Mouse (Mus musculus) retina, postnatal 1 day (tissue): ENCODE data around the gene Slf2.

Source experiments
- DNase-seq: peaks from one replicate; pipeline ENCODE4 v3.0.0-alpha.2; 2012

Gene Slf2

GRCm38 (mm10) chr19:45013581-45014225, 82.8 kb downstream of the Slf2 start:
- DNase-seq, result no peak

- DNase-seq, result peak; percentile 34
Observed at GRCm38 (mm10) chr19:45014335-45014971, 83.5 kb downstream of the Slf2 start, which contains the start of gene Lzts2. TSS of gene Lzts2 (plus strand) at chr19:45014414.

GRCm38 (mm10) chr19:45014981-45015402, 84.0 kb downstream of the Slf2 start:
- peak; percentile 58 for DNase-seq

- peak; percentile 48 for DNase-seq
Observed at GRCm38 (mm10) chr19:45015518-45016281, 84.7 kb downstream of the Slf2 start.

- peak; percentile 96 for DNase-seq
Observed at GRCm38 (mm10) chr19:45016341-45017215, 85.6 kb downstream of the Slf2 start.

DNA sequence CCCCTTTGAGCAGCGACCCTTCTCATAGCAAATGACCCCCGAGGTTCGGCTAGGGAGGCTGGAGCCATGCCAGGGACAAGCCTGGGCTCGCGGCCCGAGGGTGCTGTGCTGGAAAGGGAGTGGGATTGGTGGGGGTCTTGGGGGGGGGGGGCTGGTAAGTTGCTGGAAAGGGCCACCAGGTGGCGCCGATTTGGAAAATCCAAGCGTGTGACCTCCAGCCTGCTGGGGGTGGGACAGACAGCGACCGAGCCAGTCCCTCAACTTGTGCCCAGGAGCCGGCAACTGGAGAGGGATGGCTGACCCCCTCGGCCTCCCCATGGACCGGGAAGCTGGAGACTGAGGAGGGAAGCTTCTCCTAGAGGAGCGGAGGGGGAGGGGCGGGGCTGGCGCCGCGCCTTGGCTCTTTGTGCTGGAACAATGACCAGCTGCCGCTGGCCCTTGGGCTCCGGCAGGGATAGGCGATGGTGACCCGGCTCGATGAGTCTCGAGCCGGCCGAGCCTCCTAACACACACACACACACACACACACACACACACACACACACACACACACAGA, 86.3 kb downstream of the Slf2 start:
- peak; percentile 93 for DNase-seq

DNA sequence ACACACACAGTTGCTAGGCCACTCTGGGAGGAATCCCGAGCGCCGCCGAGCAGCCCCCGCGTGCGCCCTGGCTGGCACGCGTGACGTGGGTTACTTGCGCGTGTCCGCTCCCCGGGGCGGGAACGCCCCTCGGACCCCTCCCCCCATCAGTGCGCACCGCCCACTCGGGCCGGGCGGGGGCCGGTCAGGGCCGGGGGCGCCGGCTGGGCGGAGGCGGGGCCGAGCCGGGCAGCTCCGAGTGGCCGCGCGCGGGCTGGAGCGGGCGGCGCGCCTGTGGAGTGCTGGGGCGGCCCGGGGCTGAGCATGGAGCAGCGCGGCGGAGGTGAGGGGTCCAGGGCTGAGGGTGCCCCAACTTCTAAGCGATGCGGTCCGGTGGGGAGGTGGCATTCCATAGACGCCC, 87.0 kb downstream of the Slf2 start:
- DNase-seq, result peak; percentile 93

GRCm38 (mm10) chr19:45018351-45018831, 87.4 kb downstream of the Slf2 start:
- DNase-seq, result peak; percentile 51

DNA sequence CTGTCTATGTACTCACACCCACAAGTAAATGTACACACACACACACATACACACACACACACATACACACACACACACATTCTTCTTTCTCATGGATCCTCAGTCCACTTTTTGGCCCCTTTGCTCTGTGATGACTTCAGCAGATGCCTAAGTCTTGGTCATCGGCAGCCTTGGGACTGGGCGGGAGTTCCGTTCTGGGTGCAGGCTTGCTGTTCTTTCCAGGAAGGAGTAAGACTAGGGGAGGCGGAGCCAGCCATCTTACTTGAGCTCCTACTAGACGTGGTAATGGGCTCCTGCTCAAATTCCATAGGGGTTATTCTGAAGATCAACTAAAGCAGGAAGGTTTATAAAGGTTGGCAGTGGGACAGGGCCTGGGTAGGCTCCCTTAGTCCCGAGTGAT, 89.4 kb downstream of the Slf2 start:
- DNase-seq, result no peak

GRCm38 (mm10) chr19:45021362-45021761, 90.4 kb downstream of the Slf2 start:
- no peak for DNase-seq

GRCm38 (mm10) chr19:45023993-45024392, 93.0 kb downstream of the Slf2 start:
- DNase-seq, result no peak

- DNase-seq, result no peak
Observed at GRCm38 (mm10) chr19:45024775-45025174, 93.8 kb downstream of the Slf2 start.

DNA sequence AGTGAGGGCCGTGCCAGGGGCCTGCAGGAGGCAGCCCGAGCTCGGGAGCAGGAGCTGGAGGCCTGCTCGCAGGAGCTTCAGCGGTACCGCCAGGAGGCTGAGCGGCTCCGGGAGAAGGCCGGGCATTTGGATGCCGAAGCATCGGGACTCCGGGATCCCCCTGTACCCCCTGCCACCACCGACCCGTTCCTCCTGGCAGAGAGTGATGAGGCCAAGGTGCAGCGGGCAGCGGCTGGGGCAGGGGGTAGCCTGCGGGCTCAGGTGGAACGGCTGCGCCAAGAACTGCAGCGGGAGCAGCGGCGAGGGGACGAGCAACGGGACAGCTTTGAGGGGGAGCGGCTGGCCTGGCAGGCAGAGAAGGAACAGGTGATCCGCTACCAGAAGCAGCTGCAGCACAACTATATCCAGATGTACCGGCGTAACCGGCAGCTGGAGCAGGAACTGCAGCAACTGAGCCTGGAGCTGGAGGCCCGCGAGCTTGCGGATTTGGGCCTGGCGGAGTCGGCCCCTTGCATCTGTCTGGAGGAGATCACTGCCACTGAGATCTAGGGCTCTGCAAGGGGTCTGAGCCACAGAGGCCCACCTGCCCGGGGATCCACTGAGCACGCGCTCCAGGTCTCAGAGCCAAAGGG, 95.1 kb downstream of the Slf2 start:
- DNase-seq, result no peak

DNA sequence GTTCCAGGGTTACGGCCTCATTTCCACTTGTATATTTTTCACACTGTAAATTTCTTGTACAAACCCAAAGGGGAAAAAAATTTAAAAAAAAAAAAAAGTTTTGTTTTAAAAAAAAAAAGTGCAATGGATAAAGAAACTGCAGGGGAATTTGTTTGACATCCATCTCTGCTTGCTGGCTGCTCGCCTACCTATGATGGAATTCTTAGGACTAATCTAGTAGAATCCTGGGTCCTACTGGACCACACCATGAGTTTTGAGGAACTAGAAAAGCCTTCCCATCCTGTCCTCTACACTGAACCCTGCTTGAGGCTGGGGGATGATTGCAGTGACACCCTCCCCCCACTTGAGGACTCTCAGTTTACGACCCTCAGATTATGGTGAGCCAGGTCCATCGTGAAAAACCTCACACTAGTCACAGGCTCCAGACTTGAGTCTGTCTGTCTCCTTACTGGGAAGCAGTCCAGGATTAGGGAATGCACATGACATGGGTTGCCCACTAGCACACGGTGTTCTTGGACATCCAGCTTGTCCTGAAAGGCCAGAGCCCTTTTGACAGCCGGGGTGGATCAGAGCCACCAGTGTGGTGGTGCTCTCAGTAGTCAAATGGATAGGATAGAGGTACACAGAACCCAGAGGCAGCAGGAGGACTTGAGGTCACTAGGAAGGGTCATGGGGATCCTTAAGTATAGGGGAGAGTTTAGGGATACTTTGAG, 96.2 kb downstream of the Slf2 start:
- DNase-seq, result no peak

GRCm38 (mm10) chr19:45027848-45028247, 96.9 kb downstream of the Slf2 start:
- peak; percentile 82 for DNase-seq

DNA sequence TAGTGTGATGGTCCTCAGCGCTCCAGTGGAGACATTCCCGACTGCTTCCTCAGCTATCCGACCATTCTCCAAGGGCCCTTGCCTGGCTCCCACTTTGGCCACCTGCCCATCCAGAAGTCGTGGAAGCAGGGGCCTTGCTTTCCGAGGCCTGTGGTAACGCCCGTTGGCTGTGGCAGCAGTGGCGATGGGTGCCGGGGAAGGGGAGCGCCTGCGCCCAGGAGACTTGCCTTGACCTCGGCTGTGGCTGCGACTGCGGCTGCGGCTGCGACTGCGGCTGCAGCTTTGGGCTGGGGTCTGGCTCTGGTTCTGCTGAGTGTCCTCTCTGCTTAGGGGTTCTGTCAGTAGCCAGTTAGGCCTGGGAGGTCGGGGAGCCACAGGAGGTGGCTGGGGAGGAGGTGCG, 97.8 kb downstream of the Slf2 start:
- DNase-seq, result no peak

DNA sequence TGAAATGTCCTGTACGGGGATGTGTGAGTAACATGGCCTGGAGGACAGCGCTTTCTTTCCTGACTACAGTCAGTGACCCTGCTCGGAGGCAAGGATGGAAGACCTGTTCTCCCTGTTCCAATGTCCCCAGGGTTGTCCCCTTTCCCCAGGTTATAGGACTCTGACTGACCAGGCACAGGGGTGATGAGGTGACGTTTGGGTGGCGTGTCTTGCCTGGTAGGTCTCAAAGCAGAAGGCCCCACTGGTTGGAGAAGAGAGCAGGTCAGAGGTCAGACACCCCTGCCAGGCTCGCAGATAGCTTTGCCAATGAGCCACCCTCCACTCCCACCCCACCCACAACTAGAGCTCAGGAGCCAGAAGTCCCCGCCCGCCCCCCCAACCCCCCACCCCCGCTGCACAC, 98.6 kb downstream of the Slf2 start:
- DNase-seq, result no peak

GRCm38 (mm10) chr19:45030111-45030510, 99.2 kb downstream of the Slf2 start:
- peak; percentile 76 for DNase-seq

DNA sequence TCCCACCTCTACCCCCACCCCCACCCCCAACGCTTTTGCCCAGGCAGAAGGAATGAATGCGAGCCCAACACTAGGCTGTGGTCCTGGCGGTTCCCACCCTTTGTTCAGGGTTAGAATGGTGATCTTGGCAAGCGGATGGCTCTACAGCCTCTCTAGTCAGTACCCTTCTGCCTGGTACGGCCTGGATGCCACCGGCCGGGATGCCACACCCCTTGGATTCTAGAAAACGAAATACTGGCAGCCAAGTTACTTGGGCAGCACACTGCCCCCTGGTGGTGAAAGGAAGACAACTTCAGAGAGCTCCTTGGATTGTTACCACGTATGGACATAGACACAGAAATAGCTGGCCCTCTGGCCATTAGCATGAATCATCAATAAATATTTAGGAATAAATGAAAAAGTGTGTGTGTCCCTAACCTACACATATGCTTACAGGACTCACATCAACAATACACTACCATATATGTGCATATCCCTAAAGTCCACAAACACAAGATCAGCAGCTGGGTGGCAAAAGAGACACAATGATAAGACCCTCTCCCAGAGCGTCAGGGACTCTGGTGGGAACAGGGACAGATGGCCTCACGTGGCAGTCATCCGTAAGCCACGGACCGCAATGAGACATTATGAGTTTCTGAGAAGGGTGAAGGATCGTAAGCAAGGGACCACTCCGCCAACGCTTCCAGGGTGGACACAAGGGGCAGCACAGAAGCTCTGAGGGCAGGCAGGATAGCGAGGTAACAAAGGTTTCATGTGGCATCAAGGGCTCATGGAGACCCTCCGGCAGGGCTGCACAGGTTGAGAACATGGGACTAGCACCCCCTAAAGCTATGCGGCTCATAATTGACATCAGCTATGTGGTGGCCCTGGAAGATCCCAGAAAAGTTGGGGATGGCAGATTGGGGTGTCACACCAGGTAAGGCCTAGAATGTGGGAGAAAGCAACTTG, 100.1 kb downstream of the Slf2 start:
- DNase-seq, result peak; percentile 93

- DNase-seq, result peak; percentile 83
Observed at GRCm38 (mm10) chr19:45031780-45032179, 100.8 kb downstream of the Slf2 start.
